Mouse (Mus musculus): Measurements from ENCODE around the gene Mymk.

- TF ChIP-seq POLR2A (IDR thresholded peaks at IDR 0.05; ENCODE audit: control insufficient read depth, extremely low read depth, insufficient read depth, low read length, poor library complexity) (no peak), CTCF (IDR thresholded peaks at IDR 0.05; ENCODE audit: borderline replicate concordance, control insufficient read depth, extremely low read depth, insufficient read depth, low read length, poor library complexity) (peak; percentile 92)
Measured at GRCm38 (mm10) chr2:27043461-27043860, 28.5 kb downstream of the Mymk start.
